Mouse (Mus musculus) lung, postnatal 25 days (tissue): ENCODE results near the gene Prpsap2.
A peak's percentile ranks its signal among the peaks of the same experiment; 100 is the strongest.

ENCODE experiments used
- DNase-seq: peaks from one replicate; pipeline ENCODE4 v3.0.0; 2022; ENCODE audit warnings: low spot score

The Prpsap2 gene

GRCm38 (mm10) chr11:61715130-61715529 lies 46.8 kb downstream of the Prpsap2 start:
- DNase-seq: no peak

GRCm38 (mm10) chr11:61714346-61715117 lies 47.4 kb downstream of the Prpsap2 start:
- DNase-seq: peak; percentile 84

GRCm38 (mm10) chr11:61713157-61713855 lies 48.6 kb downstream of the Prpsap2 start:
- peak; percentile 3 for DNase-seq

- no peak for DNase-seq
Observed at GRCm38 (mm10) chr11:61708928-61709327, 53.0 kb downstream of the Prpsap2 start.

- DNase-seq: no peak
Observed at GRCm38 (mm10) chr11:61706232-61706631, 55.7 kb downstream of the Prpsap2 start.

- DNase-seq: no peak
Observed at GRCm38 (mm10) chr11:61705581-61705980, 56.3 kb downstream of the Prpsap2 start.

GRCm38 (mm10) chr11:61702494-61702893 lies 59.4 kb downstream of the Prpsap2 start:
- DNase-seq: no peak

GRCm38 (mm10) chr11:61701696-61702095 lies 60.2 kb downstream of the Prpsap2 start:
- no peak for DNase-seq

- peak; percentile 42 for DNase-seq
Observed at GRCm38 (mm10) chr11:61699933-61700332, 62.0 kb downstream of the Prpsap2 start.

- no peak for DNase-seq
Observed at GRCm38 (mm10) chr11:61699460-61699859, 62.4 kb downstream of the Prpsap2 start.

GRCm38 (mm10) chr11:61698852-61699251 lies 63.0 kb downstream of the Prpsap2 start:
- no peak for DNase-seq

GRCm38 (mm10) chr11:61692996-61693395 lies 68.9 kb downstream of the Prpsap2 start:
- DNase-seq: no peak

GRCm38 (mm10) chr11:61687595-61687994 lies 74.3 kb downstream of the Prpsap2 start:
- no peak for DNase-seq

- no peak for DNase-seq
Observed at GRCm38 (mm10) chr11:61686906-61687453, 74.9 kb downstream of the Prpsap2 start.

- no peak for DNase-seq
Observed at GRCm38 (mm10) chr11:61686141-61686540, 75.7 kb downstream of the Prpsap2 start.

- DNase-seq: peak; percentile 14
Observed at GRCm38 (mm10) chr11:61685119-61685725, 76.7 kb downstream of the Prpsap2 start.

GRCm38 (mm10) chr11:61683907-61684731 lies 77.8 kb downstream of the Prpsap2 start, which contains the start of gene Fam83g:
TSS of gene Fam83g (plus strand) at chr11:61684091.
- peak; percentile 68 for DNase-seq
